Mouse (Mus musculus) retina, adult 2 months (tissue): ENCODE results near the gene Ptpn1.

Source experiments
- DNase-seq: peaks from one replicate; pipeline ENCODE4 v3.0.0-alpha.2; 2012; ENCODE audit warnings: low read depth, low spot score

Gene Ptpn1

DNA sequence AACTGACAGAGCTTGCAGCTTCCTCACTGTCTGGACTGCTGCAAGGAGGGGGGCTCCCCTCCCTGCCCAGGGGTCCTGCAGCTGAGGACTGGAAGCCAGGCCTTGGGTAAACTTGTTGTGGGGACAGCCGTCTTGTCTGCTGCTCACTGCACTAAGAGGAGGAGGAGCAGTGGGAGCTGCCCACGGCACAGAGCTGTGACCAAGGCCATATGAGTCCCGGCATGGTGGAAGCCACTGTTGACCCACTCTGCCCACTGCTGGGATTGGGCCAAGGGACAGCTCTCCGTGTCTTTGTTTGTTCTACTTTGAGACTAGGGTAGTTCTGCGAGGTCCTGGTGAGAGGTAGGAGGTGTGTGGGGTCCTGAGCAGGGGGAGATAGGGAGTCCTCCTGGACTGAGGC, 40.3 kb downstream of the Ptpn1 start:
- DNase-seq = no peak

DNA sequence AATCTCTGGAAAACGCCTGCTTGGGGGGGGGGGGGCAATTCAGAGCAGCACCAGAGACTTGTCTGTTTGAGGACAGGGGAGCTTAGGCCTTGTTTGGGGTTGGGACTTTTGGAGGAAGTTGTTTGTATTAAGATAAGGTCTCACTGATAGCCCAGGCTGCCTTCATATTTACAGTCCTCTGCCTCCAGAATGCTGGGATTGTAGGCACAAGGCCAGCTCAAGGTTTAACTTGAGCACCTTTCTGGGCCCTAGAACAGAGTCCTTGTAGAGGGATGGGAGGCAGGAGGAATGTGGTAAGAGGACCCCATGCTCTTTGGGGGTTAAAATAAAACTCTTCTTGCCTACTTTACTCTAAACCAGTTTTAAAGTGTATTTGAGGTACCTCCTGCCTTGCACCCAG, 41.0 kb downstream of the Ptpn1 start:
- no peak for DNase-seq

DNA sequence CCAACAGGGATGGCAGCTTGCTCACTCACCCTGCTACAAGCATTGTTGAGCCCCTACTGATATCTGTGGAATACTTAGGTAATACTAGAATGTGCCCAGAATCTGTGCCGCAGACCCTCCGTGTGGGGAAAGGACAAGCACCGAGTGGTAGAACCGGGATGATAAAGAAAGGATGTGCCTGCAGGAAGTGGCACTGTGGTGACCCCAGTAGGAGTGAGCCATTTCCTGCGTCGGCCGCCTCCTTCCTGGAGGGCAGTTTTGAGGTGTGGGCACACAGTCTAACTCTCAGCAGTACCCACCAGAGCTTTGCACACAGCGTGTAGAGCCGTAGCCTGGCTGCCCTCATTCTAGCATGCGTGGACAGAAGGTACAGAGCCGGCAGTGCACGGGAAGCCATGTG, 43.9 kb downstream of the Ptpn1 start:
- DNase-seq = no peak

DNA sequence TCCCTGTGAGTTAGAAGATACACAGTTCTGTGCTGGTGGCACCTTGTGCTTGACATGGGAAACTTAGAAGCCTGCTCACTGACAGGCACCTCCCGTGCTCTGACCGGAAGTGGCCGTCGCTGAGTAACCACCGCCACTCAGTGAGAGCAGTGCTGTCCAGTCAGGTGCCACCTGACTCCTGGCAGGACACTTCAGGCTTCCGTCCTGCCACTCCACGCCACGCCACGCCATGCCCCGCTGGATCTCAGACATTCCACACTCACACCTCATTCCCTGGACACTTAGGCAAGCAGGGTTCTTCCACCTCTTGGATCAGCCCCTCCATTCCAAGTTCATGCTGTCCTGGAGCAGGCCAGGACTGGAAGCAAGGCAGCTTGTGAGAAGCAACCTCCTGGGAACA, 46.4 kb downstream of the Ptpn1 start:
- no peak for DNase-seq

DNA sequence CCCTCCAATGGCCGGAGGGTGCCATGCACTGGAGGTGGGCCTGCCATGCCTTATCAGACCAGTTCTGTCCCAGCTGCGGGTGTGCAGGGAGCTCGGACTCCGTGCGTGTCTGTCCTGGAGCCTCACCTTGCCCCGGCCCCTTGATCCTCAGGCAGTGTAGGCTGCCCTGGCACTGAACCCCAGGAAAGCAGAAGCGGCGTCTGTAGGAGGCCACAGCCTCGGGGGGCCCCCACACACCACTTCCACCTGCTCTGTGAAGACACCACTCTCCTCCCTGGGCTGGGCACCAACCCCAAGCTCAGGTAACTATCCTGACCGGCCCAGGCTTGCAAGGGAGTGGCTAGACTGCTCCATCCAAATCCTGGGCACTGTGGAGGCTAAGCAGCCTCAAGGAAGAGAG, 48.5 kb downstream of the Ptpn1 start:
- DNase-seq = no peak

DNA sequence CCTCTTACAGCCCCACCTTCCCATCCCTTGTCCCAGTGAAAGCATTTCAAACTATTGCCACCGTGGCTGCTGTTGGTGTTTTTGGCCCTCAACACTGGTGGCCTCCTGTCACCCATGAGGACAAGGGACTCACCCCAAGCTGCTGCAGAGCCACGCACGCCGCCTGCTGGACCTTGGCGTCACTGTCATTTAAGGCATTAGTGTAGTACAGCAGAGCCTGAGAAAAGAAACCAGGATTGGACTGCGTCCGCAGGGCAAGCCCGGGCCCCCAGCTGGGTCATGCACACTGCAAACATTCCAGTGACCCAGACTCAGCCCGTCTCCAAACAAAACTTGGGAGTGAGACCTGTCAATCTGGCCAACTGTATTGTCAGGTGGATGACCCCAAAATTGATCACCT, 50.8 kb downstream of the Ptpn1 start:
- no peak for DNase-seq

DNA sequence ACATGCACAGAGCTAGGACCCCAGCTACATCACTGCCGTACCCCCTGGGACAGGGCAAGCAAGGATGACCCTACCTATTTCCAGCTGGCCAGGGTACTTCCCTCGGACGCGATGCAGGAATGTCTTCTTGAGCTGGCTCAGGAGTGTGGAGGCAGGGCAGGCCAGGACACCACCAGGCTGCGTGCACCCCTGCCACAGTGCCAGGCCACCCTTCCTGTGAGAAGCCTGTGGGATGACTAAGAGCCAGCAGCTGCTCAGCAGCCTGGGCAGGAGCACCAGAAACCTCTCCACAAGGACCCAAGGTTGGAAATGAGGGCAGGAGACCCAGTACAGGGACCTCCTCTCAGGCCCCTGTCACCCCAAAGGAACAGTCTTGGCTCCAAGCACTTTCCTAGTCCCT, 52.5 kb downstream of the Ptpn1 start:
- no peak for DNase-seq

DNA sequence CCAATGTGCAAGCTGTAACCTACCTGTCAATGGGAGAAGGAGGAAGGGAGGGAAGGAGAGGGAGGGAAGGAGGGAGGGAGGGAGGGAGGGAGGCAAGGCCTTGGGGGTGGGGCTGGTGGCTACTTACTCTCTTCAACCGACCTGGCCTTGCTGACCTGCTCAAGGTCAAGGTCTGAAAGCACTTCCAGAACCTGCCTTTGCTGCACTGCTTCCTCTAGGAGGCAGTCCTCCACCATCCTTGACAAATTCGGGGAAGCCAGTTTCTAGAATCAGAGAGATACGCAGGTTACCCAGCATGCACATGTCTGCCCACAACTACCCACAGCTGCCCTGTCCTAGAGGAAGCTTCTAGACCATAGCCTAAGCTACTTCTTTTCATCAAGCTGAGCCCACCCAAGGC, 53.1 kb downstream of the Ptpn1 start:
- no peak for DNase-seq

DNA sequence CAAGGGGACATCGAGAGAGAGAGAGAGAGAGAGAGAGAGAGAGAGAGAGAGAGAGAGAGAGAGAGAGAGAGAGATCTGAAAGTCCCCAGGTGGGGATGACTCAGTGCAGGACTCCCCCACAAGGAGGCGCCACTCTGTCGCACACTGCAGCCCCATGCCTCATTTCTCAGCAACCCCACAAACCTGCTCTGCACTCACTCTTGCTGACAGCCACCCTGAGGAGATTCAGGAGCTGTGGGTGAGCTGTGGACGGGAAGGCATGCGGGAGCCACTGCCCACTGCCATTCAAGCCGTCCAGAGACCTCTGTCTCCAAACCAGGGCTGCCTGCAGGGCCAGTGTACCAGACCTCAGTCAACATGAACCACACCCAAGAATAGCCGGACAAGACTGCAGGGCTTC, 54.9 kb downstream of the Ptpn1 start:
- DNase-seq = no peak

DNA sequence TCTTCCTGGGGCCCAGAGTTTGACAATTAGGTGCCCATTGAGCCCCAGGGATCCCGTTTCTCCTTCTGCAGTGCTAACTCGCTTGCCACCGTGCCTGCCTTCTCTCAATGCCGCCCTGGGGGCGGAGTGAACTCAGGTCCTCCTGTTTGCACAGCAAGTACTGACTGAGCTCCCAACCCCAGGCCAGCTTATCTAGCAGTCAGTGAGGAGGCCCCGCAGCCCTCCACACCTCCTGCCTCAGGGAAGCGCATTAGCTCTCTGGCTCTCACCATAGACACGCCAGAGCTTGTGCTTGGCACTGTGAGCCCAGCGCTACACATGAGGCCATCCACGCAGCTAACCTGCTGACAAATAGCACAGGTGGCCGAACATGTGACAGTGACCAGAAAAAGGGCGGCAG, 55.8 kb downstream of the Ptpn1 start:
- DNase-seq = no peak

DNA sequence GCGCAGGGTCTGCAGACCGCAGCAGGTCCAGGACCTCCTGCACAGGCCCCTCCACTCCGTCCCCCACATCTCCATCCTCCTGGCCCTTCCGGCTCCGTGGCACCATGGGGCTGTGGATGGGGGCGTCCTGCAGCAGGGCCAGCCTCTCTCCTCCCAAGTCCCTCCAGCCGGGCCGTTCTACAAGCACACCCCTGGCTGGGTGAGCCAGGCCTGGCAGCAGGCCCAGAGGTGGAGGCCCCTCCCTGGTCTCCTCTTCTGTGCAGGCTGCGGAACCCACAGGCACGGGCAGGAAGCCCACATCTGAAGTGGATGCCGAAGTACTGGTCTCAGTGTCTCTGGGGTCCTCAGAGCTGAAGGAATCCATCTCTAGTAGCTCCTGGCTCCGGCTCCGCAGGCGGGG, 57.5 kb downstream of the Ptpn1 start:
- no peak for DNase-seq

DNA sequence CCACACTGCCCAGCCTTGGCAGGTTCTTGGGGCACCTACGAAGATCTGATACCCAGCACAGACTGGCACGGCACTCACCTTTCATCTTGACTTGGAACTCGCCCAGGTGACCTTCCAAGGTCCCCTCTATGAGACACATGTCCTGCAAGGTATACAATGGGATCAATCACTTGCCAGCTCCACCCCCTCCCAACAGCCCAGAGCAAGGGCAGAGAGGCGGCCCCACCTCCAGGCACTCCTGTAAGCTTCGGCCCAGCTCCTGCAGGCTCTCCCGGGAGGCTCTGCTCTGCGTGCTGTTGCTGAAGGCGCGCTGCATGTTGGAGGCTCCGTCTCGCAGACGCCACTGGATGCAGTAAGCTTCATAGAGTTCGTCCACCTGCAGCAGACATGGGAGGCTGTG, 61.4 kb downstream of the Ptpn1 start:
- DNase-seq = no peak

DNA sequence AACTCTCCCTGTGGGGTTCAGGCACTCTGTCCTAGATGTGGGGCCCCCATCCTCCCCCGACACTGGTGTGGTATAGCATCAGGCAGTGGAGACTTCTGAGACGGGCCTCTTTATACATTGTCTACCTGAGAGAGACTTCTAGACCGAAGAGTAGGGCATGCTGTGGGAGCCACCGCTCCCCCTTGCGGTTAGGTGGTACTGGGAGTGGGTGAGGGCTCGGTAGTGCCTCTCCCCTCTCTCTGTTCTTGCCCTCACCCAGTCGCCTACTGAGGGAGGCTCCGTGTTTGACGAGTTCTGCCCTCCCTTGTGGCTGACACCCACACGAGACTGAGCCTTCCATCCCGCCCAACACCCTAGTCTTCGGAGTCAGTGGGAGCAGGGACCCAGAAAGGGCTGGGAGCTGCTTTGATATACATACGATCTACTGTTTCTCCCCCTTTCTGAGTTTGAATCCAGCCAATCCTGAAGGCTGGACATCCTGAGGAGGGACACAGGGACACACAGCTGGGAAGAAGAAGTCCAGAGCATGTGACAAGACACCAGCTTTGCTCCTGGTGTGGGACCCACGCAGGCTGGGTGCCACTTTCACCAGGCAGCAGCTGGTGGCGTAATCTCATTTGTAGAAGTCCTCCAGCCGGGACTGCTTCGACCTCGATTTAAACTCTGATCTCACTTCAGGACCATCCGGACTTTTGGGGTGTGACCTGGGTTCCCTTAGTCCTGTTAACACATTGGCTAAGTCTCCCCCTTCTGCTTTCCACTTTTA, 64.2 kb downstream of the Ptpn1 start:
- no peak for DNase-seq

DNA sequence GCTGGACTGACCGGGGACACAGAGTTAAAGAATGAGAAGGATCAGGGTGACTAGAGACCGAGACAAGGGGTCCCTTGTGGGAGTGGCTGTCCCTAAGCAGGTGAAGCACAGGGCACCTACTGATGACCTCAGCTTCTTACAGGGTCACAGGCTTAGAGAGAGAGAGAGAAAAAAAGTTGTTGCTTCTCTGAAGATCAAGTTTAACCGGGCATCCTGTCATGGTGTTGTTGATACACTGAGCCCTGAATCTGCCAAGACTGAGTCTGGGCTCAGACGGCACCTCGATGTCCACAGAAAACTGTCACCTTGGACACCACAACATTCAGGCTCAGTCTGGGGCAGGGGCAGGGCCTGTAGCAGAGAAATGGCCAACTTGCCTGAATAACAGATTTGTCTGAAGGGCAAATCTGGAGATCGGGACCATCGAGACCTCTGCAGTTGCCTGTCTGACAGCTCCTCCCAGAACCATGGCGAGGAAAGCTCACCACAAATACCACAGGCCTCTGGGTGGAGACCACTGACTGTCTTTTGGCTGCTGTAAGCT, 64.9 kb downstream of the Ptpn1 start:
- no peak for DNase-seq

DNA sequence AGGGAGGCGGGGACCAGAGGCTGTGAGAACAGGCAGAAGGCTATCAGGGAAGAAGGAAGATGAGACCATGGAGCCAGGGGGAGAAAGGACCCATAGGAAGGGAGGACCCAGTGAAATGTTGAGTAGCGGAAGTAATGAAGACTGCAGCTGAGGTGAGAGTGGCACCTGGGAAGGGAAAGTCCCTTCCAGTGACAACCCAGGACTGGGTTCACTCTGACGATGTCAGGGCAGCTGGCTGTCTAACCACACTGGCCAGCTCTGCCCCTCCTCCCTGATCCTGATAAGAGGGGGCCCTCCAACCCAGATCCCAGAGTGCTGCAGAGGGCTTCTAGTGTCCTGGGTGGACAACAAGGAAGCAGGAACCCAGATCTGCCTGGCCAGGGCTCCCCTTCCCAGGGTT, 65.7 kb downstream of the Ptpn1 start:
- no peak for DNase-seq

DNA sequence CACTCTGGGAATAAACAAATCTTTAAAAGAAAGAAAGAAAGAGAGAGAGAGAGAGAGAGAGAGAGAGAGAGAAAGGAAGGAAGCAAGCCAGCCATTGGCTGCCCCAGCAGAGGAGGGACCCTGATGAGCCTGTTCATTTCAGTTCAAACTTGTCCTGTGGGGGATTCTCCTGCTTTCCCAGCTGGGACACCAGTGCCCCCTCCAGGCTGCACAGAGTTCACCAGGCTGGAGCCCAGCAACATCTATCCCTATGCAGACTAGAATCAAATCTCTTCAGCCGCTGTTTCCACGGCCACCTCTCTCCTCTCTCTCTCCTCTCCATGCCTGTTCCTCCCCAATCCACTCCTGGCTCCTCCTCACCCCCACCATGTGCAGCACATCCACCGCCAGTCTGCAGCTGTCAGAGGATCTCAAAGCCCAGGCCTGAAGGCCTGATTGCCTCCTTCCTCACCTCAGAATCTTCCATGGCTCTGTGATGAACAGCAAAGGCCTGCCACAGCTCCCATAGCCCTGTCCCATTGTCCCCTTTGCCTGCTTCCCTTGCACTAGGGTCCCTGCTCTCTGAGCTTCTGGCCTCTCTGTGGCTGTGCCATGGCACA, 67.4 kb downstream of the Ptpn1 start:
- DNase-seq = no peak

DNA sequence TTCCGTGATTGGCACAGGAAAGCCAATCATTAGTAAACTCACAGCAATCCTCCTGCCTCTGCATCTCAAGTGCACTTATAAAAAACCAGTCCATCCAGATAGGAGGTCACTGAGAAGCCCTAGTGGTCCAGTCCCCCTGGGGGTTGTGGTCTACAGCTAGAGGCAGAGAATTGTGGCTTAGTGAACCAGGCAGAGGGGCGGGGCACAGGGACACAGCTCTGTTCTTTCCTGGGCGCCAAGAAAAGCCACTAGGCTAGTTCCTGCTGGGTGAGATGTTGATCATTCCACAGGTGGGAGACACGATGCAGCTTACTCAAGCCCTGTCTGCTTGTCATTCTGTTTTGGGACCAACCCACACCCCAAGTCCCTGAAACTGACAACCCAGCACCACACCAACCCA, 70.3 kb downstream of the Ptpn1 start:
- no peak for DNase-seq

DNA sequence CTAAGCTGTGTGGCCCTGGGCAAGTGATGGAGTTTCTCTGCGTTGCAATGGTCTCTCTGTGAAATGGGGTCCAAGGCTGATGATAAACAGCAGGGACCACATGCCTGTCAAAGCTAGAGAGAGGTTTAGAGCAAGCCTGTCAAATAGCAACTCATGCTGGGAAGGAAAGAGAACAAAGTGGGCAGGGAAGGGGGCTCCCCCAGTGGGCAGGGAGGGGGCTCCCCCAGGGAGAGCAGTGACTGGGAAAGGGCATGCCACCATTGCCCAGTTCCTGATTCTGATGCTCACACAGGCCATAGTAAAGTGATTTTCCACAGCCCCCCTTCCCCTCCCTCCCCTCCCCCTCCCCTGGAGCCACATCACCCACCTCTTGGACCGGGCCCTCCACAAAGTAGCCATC, 71.0 kb downstream of the Ptpn1 start:
- no peak for DNase-seq

DNA sequence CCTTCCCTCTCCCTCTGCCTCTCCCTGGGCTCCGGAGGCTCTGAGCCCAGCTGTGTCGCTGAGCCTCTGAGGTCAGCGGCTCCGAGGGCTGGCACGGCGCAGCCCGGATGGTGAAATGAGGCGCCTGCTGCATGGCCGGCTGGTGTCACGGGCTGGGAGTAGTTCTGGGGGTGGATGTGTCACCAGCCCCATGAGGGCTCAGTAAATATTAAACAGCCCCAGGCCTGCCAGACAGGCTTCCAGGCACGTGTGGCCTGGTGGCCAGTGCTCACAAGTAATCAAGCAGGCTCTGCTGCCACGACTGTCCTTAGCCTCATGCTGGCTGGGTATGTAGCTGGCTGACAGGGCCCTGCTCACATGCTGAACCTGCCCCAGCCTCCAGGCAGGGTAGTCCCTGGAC, 71.6 kb downstream of the Ptpn1 start:
- DNase-seq = no peak

DNA sequence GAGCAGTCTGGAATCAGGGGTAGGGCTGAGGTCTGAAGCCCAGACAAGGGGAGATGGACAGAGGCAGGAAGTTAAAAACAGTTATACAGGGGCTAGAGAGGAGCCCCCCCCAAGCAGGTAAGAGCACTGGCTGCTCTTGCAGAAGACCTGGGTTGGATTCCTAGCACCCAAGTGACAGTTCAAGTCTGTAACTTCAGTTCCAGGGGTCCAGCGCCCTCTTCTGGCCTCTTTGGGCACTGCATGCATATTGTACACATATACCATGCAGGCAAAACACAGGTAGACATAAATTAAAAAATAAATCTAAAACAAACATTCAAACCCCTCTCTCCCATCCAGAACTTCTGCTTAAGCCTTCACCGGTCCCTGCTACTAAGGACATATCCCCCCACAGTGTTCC, 72.5 kb downstream of the Ptpn1 start:
- DNase-seq = no peak

DNA sequence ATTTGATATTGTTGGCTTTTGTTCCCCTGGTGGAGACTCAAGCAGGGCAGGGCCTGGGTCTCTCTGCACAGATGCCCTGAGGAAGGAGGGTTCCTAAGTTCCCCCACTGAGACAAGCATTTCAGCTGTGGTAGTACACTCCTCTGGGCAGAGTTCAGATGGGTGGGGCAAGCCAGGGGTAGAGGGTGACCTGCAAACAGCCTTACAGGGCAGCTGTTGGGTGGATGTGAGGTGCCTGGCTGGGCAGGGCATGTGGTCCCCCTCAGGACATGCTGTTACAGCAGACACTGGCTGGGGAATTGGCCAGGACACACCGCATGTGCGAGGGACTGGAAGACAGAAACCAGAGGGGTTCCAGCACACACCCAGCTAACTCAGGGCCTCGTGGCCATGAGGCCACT, 73.1 kb downstream of the Ptpn1 start:
- DNase-seq = no peak

DNA sequence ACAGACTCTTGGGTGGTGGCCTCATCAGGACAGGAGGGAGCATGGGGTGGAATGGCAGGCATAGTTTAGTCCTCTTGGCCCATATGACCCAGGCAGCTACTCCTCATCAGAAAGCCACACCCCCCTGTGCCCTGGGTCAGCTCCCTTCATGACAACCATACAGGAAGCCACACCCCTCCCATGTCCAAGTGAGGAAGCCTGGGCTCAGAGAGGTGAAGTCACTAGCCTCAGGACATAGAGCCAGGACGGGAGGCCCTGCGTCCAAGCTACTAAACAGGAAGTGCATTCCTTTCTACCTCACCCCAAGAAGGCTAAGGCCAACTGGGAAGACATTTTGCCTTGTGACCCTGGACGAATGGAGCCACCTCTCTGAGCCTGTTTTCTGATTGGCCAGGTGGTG, 73.8 kb downstream of the Ptpn1 start:
- DNase-seq = no peak

DNA sequence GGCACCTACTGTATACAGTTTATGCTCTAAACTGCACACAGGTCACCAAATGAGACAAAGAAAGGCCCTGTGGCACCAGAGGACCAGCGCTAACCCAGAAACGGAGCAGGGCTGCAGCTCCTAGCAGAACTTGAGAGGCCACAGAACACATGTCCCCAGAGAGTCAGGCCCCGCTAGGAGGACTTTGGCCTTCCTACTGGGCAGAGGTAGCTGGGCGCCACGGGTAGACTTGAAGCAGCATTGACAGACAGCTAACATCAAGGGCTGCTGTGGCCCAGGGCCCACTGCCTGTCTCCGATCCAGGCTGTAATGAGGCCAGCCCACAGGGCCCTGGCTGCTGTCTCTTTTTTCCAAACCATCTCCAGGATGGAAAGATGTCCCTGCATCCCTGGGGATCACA, 74.6 kb downstream of the Ptpn1 start:
- DNase-seq = no peak

DNA sequence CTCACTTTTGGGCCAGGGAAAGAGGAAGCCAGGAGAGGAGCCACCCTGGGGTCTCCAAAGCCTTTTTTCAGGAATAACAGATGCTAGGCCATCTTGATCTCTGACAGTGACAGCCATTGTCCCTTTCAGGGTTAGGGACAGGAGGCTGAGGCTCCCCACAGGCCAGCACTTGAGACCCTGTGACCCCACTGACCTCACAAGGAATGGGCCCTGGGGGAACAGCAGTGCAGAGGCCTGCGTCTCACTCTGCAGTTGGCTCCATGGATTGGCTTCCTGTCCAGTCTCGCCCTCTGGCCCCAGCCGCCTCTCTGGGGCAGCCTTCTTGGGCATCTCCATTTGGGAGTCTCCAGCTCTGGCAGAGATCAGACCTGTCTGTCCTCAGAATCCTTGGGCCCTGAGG, 76.3 kb downstream of the Ptpn1 start:
- DNase-seq = no peak
